Mouse (Mus musculus) neural tube, embryonic 12.5 days (tissue): ENCODE measurements around the gene Kptn. TPM values are rescaled to one million over a fixed set of nuclear protein-coding genes. Genes with fewer than 3 reads are reported as not detected.

Experiments used
- ATAC-seq: fragments of 200-750 bp; cut with Nextera tagmentation; 2 replicates; pipeline ENCODE4 v1.8.0; 2017; ENCODE audit warnings: low read depth, mild to moderate bottlenecking, moderate TSS enrichment, moderate library complexity; ENCODE audit not compliant: low FRiP score
- H3K27ac ChIP-seq: fragments of 300-500 bp; sonication (generic); 2 replicates; pipeline ENCODE4 v1.5.1; 2016
- H3K27me3 ChIP-seq: fragments of 300-500 bp; sonication (generic); replicated peaks from 2 replicates; pipeline ENCODE4 v1.6.1; 2016; ENCODE audit warnings: mild to moderate bottlenecking
- H3K36me3 ChIP-seq: fragments of 300-500 bp; sonication (generic); 2 replicates; pipeline ENCODE4 v1.6.1; 2016; ENCODE audit warnings: mild to moderate bottlenecking
- H3K4me1 ChIP-seq: fragments of 300-500 bp; sonication (generic); 2 replicates; pipeline ENCODE4 v1.6.1; 2016
- H3K4me2 ChIP-seq: fragments of 300-500 bp; sonication (generic); replicated peaks from 2 replicates; pipeline ENCODE4 v1.6.1; 2016; ENCODE audit warnings: mild to moderate bottlenecking
- H3K4me3 ChIP-seq: fragments of 300-500 bp; sonication (generic); 2 replicates; pipeline ENCODE4 v1.5.1; 2016
- H3K9ac ChIP-seq: fragments of 300-500 bp; sonication (generic); 2 replicates; pipeline ENCODE4 v1.6.1; 2016; ENCODE audit warnings: mild to moderate bottlenecking
- H3K9me3 ChIP-seq: fragments of 300-500 bp; sonication (generic); 2 replicates; pipeline ENCODE4 v1.6.1; 2016; ENCODE audit warnings: mild to moderate bottlenecking
- WGBS: fragments of 180-500 bp; shearing (Covaris S2); methylation state at CpG from one replicate; pipeline ENCODE4 v1.1.7; 2016; 5-methylcytosine and 5-hydroxymethylcytosine counted together
- polyA plus RNA-seq: library from polyadenylated mRNA; unstranded; fragments of >200 nt; fragmentation: Nextera tagmentation; extraction: Ambion mirVana; gene quantifications from 2 replicates; pipeline ENCODE4 v1.2.1, GENCODE M21; 2016

The Kptn gene
- polyA plus RNA-seq, 1 experiment from 2014 or later: 32.9 TPM

DNA sequence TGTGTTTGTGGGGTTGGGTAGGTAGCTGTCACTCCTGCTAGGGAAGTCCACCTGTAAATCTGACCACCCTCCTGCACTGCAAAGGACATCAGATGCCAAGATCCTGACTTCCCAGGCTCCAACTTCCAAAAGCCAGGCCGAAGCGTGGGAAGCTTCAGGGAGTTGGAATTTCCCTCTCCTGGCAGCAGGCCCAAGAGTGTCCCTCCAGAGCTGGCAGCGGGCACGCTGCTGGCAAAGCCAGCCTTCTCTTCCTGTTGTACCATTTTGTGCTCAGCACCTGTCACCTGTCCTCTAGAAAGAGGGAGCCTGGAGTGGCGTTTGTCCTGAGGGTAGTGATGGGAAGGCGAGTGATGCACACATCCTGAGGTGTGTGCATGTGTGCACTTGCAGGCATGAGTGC, 8.6 kb downstream of the Kptn start:
- no peak for ATAC-seq
- Histone ChIP-seq H3K4me3 (no peak overlapping the region), H3K4me1 (peaks cover 40% of the 10 kb centered on the region), H3K4me2 (no peak overlapping the region), H3K27me3 (no peaks in the 10 kb centered on the region), H3K9me3 (no peaks in the 10 kb centered on the region), H3K9ac (no peak overlapping the region), H3K36me3 (peaks cover 14% of the 10 kb centered on the region), H3K27ac (no peak overlapping the region)
- WGBS: 92% methylated on average over 6 of the region's 6 CpGs

DNA sequence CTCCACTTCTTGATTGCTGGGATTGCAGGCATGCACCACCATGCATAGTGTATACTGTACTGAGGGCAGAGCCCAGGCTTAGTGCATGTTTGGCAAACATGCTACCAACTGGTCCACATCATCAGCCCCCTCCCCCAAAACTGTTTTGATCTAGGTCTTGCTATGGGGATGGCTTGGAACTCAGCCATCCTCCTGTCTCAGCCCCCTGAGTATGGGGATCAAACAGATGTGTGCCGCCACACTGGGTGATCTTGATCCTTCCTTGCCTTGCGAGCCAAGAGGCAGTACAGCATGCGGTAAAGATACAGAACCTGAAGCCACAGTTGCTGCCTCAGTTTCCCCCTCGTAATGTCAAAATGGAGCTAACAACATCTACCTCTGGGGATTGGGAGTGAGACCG, 9.2 kb downstream of the Kptn start:
- Histone ChIP-seq H3K4me2 (peak overlapping the region; percentile 82), H3K9ac (no peak overlapping the region), H3K9me3 (no peaks in the 10 kb centered on the region), H3K4me3 (no peak overlapping the region), H3K36me3 (peaks cover 9% of the 10 kb centered on the region), H3K27ac (no peak overlapping the region), H3K27me3 (no peaks in the 10 kb centered on the region), H3K4me1 (peaks cover 45% of the 10 kb centered on the region)
- 65% methylated on average over 5 of the region's 5 CpGs for WGBS
- ATAC-seq: no peak

DNA sequence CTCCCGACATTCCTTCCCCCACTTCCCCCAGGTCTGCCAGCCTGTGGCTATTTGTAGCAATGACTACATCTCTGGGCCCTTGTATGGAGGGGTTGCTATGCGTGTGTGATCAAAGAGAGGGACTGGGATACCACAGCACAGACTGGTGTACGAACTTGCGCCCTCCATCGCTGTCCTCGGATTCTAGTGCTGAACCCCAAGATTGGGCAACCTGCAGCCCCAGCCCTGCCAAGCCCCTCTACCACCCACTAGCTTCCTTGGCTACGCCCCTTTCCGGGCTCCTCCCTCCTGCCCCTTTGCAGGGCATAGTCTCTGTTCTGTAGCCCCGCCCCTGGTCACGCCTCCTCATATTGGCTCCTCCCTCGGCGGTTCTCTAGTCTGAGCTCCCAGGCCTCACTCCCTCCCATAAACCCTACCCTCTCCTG, 9.7 kb downstream of the Kptn start, which contains the start of gene Slc8a2:
Slc8a2 (plus strand) TSS at position 406 of the 425 bp plus-strand sequence.
- H3K4me3 ChIP-seq: peak within 1 kb of the TSS; percentile 78
- peaks cover 9% of the 10 kb centered on the region for H3K36me3 ChIP-seq
- ATAC-seq: peak; percentile 83
- no peaks in the 10 kb centered on the region for H3K27me3 ChIP-seq
- no peaks in the 10 kb centered on the region for H3K9me3 ChIP-seq
- peak within 1 kb of the TSS; percentile 82 for H3K4me2 ChIP-seq
- peak within 1 kb of the TSS; percentile 91 for H3K9ac ChIP-seq
- peak within 1 kb of the TSS; percentile 91 for H3K27ac ChIP-seq
- WGBS: 3% methylated on average over 12 of the region's 12 CpGs
- H3K4me1 ChIP-seq: peaks cover 51% of the 10 kb centered on the region

DNA sequence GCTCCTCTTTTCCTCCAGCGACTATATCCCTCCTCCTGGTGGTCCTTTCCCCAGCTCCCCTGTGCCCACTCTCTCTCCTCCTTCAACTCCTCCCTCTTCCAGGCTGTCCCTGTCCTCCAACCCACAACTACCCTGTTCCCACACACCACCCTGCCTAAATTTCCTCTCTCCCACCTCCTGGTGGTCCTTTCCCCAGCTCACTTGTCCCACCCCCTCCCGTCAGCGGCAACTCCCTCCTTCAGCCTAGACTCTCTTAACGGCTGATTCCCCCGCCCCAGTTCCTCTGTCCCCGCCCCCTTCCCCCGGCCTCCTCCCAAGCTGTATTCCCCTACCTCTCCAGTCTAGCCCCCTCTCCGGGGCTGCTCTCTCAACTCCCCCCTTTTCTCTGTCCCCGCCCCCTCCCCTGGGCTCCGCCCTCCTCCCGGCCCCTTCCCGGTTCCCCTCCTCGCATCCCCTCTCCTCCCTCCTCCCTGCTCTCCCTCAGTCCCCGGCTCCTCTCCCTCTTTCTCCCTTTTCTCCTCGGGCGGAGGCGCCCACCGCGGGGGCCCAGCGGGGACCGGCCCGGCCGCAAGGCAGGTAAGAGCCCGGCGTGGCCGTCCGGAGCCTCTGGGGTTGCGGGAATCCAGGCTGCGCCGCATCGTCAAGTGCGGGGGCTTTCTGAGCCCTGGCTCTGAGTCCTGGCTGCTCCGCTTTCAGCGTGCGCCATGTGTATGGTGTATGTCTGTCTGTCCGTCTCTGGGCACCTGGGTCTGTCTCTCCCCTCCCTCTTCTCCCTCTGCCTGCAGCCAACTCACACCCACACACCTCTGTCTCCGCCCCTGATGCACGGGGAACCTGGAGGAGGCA, 10.4 kb downstream of the Kptn start:
- Histone ChIP-seq H3K4me2 (peak overlapping the region; percentile 82), H3K9ac (peak overlapping the region; percentile 91)

DNA sequence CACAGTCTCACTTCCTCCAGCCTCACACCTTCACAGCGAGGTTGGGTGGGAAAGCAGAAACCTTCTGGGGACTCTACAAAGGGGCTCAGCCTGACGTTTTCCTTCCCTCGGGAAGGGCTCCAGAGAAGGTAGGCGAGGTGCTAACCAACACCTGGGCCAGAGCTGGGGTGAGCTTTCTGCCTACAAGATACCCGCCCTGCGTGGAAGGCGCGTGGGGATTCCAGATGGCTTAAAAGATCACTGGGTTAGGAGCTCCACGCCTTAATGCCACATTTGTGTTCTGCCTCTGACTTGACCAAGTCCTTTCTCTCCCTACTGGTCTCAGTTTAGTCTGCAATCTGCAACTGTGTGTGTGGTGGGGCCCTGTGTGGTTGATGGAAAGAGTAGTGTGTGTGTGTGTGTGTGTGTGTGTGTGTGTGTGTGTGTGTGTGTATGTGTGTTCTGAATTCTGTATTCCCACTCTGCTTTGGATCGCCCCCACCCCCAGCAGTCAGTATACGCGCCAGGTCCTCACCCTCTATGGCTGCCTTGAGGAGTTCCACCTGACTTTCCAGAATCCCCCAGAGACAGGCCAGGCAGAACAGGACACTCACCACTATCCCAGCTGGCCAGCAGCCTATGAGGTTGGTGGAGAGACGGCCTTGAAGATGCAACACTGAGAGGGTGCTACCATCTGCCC, 11.4 kb downstream of the Kptn start:
- no peaks in the 10 kb centered on the region for H3K9me3 ChIP-seq
- H3K4me1 ChIP-seq: peaks cover 58% of the 10 kb centered on the region
- peak overlapping the region; percentile 78 for H3K4me3 ChIP-seq
- H3K4me2 ChIP-seq: peak overlapping the region; percentile 82
- 0 out of 2 replicates have a peak, but pooled peaks cover under 1% of the 10 kb centered on the region for H3K36me3 ChIP-seq
- no peaks in the 10 kb centered on the region for H3K27me3 ChIP-seq
- H3K27ac ChIP-seq: peak overlapping the region; percentile 17; the same call in 1 of the 2 replicates
- no peak for ATAC-seq
- H3K9ac ChIP-seq: peak overlapping the region; percentile 91
- WGBS: 40% methylated on average over 13 of the region's 13 CpGs

More for the DNA sequence above, 10.4 kb downstream of the Kptn start:
- Histone ChIP-seq H3K4me1 (peaks cover 57% of the 10 kb centered on the region), H3K9me3 (no peaks in the 10 kb centered on the region), H3K27me3 (no peaks in the 10 kb centered on the region), H3K4me3 (peak overlapping the region; percentile 78), H3K27ac (peak overlapping the region; percentile 91), H3K36me3 (peaks cover 9% of the 10 kb centered on the region)
- under 1% methylated on average over 35 of the region's 38 CpGs for WGBS
- ATAC-seq: peak; percentile 76

DNA sequence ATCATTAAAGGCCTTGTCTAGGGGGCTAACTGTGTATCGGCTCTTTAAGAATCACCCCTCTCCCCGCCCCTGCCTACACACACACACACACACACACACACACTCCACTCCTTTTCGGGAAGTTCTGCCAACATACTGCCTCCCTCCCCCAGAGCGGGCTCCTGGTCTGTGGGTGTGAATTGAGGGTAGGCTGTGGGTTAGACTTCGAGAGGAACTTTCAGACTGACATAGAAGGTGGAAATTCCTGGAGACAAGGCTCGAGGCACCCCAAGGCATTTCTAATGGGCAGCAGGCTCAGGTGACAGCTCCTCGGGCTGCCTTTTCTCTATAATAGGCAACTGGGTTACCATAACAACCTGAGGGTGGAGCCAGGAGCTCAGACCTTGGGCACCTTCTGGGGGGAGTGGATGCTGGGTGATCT, 12.5 kb downstream of the Kptn start:
- Histone ChIP-seq H3K27me3 (no peaks in the 10 kb centered on the region), H3K9ac (peak overlapping the region; percentile 30; the same call in 1 of the 2 replicates), H3K36me3 (no peaks in the 10 kb centered on the region), H3K4me3 (peak overlapping the region; percentile 78; the same call in 1 of the 2 replicates), H3K4me1 (peaks cover 62% of the 10 kb centered on the region), H3K9me3 (no peaks in the 10 kb centered on the region), H3K4me2 (peak overlapping the region; percentile 82), H3K27ac (no peak overlapping the region)
- WGBS: 18% methylated on average over 7 of the region's 7 CpGs
- ATAC-seq: no peak

- Histone ChIP-seq H3K9ac (no peak overlapping the region), H3K9me3 (no peaks in the 10 kb centered on the region), H3K4me2 (peak overlapping the region; percentile 82), H3K27ac (no peak overlapping the region), H3K27me3 (no peaks in the 10 kb centered on the region), H3K4me1 (peaks cover 66% of the 10 kb centered on the region), H3K4me3 (no peak overlapping the region), H3K36me3 (no peaks in the 10 kb centered on the region)
- no peak for ATAC-seq
- WGBS: 79% methylated on average over 3 of the region's 3 CpGs
Measured at GRCm38 (mm10) chr7:16132926-16133325, 13.2 kb downstream of the Kptn start.

DNA sequence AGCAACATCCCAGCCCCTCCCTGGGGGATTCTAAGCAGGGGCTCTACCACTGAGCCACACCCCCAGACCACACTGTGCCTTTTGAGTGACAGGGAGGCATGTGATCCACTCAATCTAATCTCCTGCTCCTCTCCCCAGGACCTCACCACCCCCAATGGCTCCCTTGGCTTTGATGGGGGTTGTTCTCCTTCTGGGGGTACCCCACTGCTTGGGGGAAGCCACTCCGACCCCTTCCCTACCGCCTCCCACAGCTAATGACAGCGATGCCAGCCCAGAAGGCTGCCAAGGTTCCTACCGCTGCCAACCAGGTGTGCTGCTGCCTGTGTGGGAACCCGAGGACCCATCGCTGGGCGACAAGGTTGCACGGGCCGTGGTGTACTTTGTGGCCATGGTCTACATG, 14.0 kb downstream of the Kptn start:
- Histone ChIP-seq H3K4me1 (peaks cover 69% of the 10 kb centered on the region), H3K9me3 (no peaks in the 10 kb centered on the region), H3K27ac (peak overlapping the region; percentile 64; the same call in 1 of the 2 replicates), H3K36me3 (no peaks in the 10 kb centered on the region), H3K4me3 (no peak overlapping the region), H3K9ac (no peak overlapping the region), H3K27me3 (no peaks in the 10 kb centered on the region), H3K4me2 (peak overlapping the region; percentile 82)
- 95% methylated on average over 9 of the region's 9 CpGs for WGBS
- ATAC-seq: no peak

DNA sequence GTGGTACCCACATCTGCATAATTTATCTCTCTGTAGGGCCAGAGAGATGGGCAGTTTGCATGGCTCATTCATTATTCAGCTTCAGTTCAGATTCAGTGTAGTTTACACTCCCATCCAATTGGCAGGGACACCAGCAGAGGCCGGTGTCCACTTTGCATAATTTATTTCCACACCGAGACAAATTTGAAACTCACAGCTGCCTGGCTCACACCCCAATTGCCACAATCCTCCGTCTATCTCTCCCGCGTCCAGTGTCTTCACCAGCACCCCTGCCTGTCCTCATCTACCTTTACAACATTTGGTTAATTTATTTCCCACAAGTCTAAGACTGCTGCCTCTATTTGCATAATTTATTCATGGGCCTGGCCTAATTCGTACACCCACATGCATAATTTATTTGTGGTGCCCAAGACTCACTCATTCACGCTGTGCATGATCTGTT, 15.3 kb downstream of the Kptn start:
- no peaks in the 10 kb centered on the region for H3K9me3 ChIP-seq
- H3K9ac ChIP-seq: no peak overlapping the region
- no peak overlapping the region for H3K4me3 ChIP-seq
- H3K4me2 ChIP-seq: peak overlapping the region; percentile 82
- WGBS: 25% methylated on average over 7 of the region's 7 CpGs
- H3K27ac ChIP-seq: no peak overlapping the region
- ATAC-seq: peak; percentile 67
- peaks cover 59% of the 10 kb centered on the region for H3K4me1 ChIP-seq
- H3K27me3 ChIP-seq: no peaks in the 10 kb centered on the region
- H3K36me3 ChIP-seq: peaks cover 6% of the 10 kb centered on the region

- no peak for ATAC-seq
- 35% methylated on average over 27 of the region's 27 CpGs for WGBS
- Histone ChIP-seq H3K27ac (no peak overlapping the region), H3K36me3 (peaks cover 46% of the 10 kb centered on the region), H3K4me2 (no peak overlapping the region), H3K27me3 (0 out of 2 replicates have a peak, but pooled peaks cover 3% of the 10 kb centered on the region), H3K4me3 (no peak overlapping the region), H3K9me3 (no peaks in the 10 kb centered on the region), H3K9ac (no peak overlapping the region), H3K4me1 (peaks cover 14% of the 10 kb centered on the region; the same call in 1 of the 2 replicates)
Measured at GRCm38 (mm10) chr7:16146489-16147410, 27.1 kb downstream of the Kptn start.

DNA sequence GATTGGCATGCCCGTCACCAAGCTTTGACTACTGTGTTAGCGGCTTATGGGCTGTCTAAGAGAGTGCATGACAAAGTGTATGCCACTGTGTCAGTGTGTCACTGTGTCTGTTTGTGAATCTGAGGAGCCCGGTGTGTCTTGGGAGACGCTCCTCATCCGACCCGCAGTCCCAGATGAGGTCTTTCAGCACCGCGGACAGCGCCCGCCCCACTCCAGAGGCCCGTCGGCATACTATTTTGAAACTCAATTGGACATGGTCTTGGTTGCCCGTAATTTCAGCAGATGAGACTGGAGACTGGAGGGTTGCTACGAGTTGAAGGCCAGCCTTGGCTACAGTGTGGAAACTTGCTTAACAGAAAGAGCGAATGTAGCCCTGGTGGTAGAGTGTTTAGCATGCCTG, 27.9 kb downstream of the Kptn start:
- WGBS: 15% methylated on average over 15 of the region's 15 CpGs
- Histone ChIP-seq H3K4me2 (no peak overlapping the region), H3K4me3 (no peak overlapping the region), H3K27ac (no peak overlapping the region), H3K9ac (no peak overlapping the region), H3K27me3 (0 out of 2 replicates have a peak, but pooled peaks cover 3% of the 10 kb centered on the region), H3K9me3 (no peaks in the 10 kb centered on the region), H3K36me3 (peaks cover 37% of the 10 kb centered on the region), H3K4me1 (peaks cover 14% of the 10 kb centered on the region; the same call in 1 of the 2 replicates)
- ATAC-seq: no peak
